Comparison of ENCODE assay signal across 7 mouse cellular contexts in genomic region chr12:24498841-24499485, GRCm38 (mm10). TPM values are rescaled to one million over a fixed set of nuclear protein-coding genes. Genes with fewer than 3 reads are reported as not detected.
DNase-seq lines count a peak whose midpoint lies in the region; ATAC-seq and TF ChIP-seq lines count a peak whose summit lies in the region.
"Not testable (repeated sequence)": the region's sequence is repeated elsewhere in the genome, so short reads cannot be mapped to it uniquely, and the experiment has no call there.

No protein-coding gene starts in this region.

- ATAC-seq in erythroid progenitor cell, adult 5-6 weeks (replicated peaks; ENCODE audit: low FRiP score, poor library complexity, severe bottlenecking) = peak; percentile 26; the same call in 1 of the 2 replicates
- 0 out of 2 replicates have a peak, but pooled peaks have one; percentile 14 for ATAC-seq in heart, embryonic 13.5 days (ENCODE audit: extremely low read depth, insufficient number of reproducible peaks, low FRiP score, low TSS enrichment)
- ATAC-seq in intestine, embryonic 15.5 days = not testable (repeated sequence)
- peak; percentile 41 for ATAC-seq in limb, embryonic 14.5 days (ENCODE audit: low FRiP score, low read depth)
- ATAC-seq in neural tube, embryonic 12.5 days (ENCODE audit: low FRiP score, low read depth) = peak; percentile 41

- H3K9ac ChIP-seq in heart, embryonic 13.5 days = peak overlapping the region; percentile 82
- peak overlapping the region; percentile 59 for H3K9ac ChIP-seq in intestine, embryonic 15.5 days
- H3K9ac ChIP-seq in limb, embryonic 14.5 days (ENCODE audit: low read depth, low read length, severe bottlenecking) = peak overlapping the region; percentile 72
- H3K9ac ChIP-seq in neural tube, embryonic 12.5 days = peak overlapping the region; percentile 68

- H3K4me1 ChIP-seq in heart, embryonic 13.5 days; intestine, embryonic 15.5 days (replicated peaks); limb, embryonic 14.5 days (ENCODE audit: control insufficient read depth, insufficient read depth, low read length); neural tube, embryonic 12.5 days: not testable (repeated sequence)

- H3K36me3 ChIP-seq in heart, embryonic 13.5 days = peaks cover 11% of the 10 kb centered on the region
- H3K36me3 ChIP-seq in intestine, embryonic 15.5 days; limb, embryonic 14.5 days (ENCODE audit: control insufficient read depth, insufficient read depth, low read length); neural tube, embryonic 12.5 days: not testable (repeated sequence)

- peak overlapping the region; percentile 67 for H3K4me2 ChIP-seq in heart, embryonic 13.5 days
- peak overlapping the region; percentile 61 for H3K4me2 ChIP-seq in intestine, embryonic 15.5 days (replicated peaks)
- H3K4me2 ChIP-seq in limb, embryonic 14.5 days (replicated peaks; ENCODE audit: low read depth, low read length, severe bottlenecking) = peak overlapping the region; percentile 47
- peak overlapping the region; percentile 63 for H3K4me2 ChIP-seq in neural tube, embryonic 12.5 days (replicated peaks)

- not testable (repeated sequence) for H3K9me3 ChIP-seq in heart, embryonic 13.5 days; intestine, embryonic 15.5 days; limb, embryonic 14.5 days (ENCODE audit: control insufficient read depth, low read length); neural tube, embryonic 12.5 days

- DNase-seq in c-Kit-positive CD71-positive TER-119-positive erythroid progenitor cells, embryonic 14.5 days (ENCODE audit: low spot score) = peak; percentile 23
- not testable (repeated sequence) for DNase-seq in limb, embryonic 14.5 days (ENCODE audit: low spot score)
- peak; percentile 3 for DNase-seq in lung, postnatal 36 days

- peak overlapping the region; percentile 71 for H3K27ac ChIP-seq in heart, embryonic 13.5 days (replicated peaks)
- peak overlapping the region; percentile 72 for H3K27ac ChIP-seq in intestine, embryonic 15.5 days
- peak overlapping the region; percentile 61; the same call in 1 of the 2 replicates for H3K27ac ChIP-seq in limb, embryonic 14.5 days (replicated peaks; ENCODE audit: low read depth, low read length)
- H3K27ac ChIP-seq in neural tube, embryonic 12.5 days = not testable (repeated sequence)

- 2% methylated on average over 9 of the region's 9 CpGs for WGBS in heart, embryonic 13.5 days
- WGBS in intestine, embryonic 15.5 days = under 1% methylated on average over 9 of the region's 9 CpGs
- 6% methylated on average over 9 of the region's 9 CpGs for WGBS in limb, embryonic 14.5 days
- WGBS in neural tube, embryonic 12.5 days = 3% methylated on average over 9 of the region's 9 CpGs

- H3K4me3 ChIP-seq in heart, embryonic 13.5 days = peak overlapping the region; percentile 69
- peak overlapping the region; percentile 75 for H3K4me3 ChIP-seq in intestine, embryonic 15.5 days (replicated peaks)
- peak overlapping the region; percentile 67 for H3K4me3 ChIP-seq in limb, embryonic 14.5 days (replicated peaks; ENCODE audit: low read length)
- H3K4me3 ChIP-seq in neural tube, embryonic 12.5 days = peak overlapping the region; percentile 67

- not testable (repeated sequence) for H3K27me3 ChIP-seq in heart, embryonic 13.5 days (replicated peaks); intestine, embryonic 15.5 days (replicated peaks); limb, embryonic 14.5 days (ENCODE audit: control insufficient read depth, insufficient read depth, low read length); neural tube, embryonic 12.5 days (replicated peaks)

- TF ChIP-seq POLR2A in limb, embryonic 14.5 days (IDR thresholded peaks at IDR 0.05; ENCODE audit: borderline replicate concordance, extremely low read depth, insufficient read depth, insufficient read length) = not testable (repeated sequence)

RNA-seq across cellular contexts. Expression of gene Taf1b, which starts 0.8 kb away (rescaled TPM):
- total RNA-seq in erythroid progenitor cell, adult 5-6 weeks (2015; ENCODE audit: low replicate concordance) = 4.0 and 15.9 TPM in 2 replicates
- total RNA-seq in erythroid progenitor cell, adult 5-6 weeks (2017; ENCODE audit: low replicate concordance) = 12.7 and 13.8 TPM in 2 replicates
- polyA plus RNA-seq in heart, embryonic 13.5 days (2015; fragmentation: Nextera tagmentation; extraction: Ambion mirVana) = 21.7 and 25.5 TPM in 2 replicates
- 19.5 and 19.9 TPM in 2 replicates for polyA plus RNA-seq in intestine, embryonic 15.5 days (2015; fragmentation: Nextera tagmentation; extraction: Ambion mirVana)
- polyA plus RNA-seq in limb, embryonic 14.5 days (2012; rRNA removed) = 13.1 and 19.5 TPM in 2 replicates
- 28.0 and 30.6 TPM in 2 replicates for polyA plus RNA-seq in limb, embryonic 14.5 days (2014; fragmentation: Nextera tagmentation; extraction: Ambion mirVana)
- 32.0 and 32.7 TPM in 2 replicates for polyA plus RNA-seq in neural tube, embryonic 12.5 days (2016; fragmentation: Nextera tagmentation; extraction: Ambion mirVana)
